Mouse (Mus musculus) CH12.LX (cell line): Measurements from ENCODE around the gene Plekhg3.

Experiments used
- CHD1 ChIP-seq: IDR thresholded peaks from 2 replicates; pipeline ENCODE4 v1.6.1; 2012; ENCODE audit warnings: low read depth, low read length, improper control_type of control experiment, inconsistent platforms
- CTCF ChIP-seq, 2 experiments: IDR thresholded peaks in 1 of 2; conservative IDR thresholded peaks in 1 of 2; 2 replicates each; pipeline ENCODE4 v1.5.1; 2011 to 2012; ENCODE audit warnings: low read depth in 2 of 2, low read length in 2 of 2, improper control_type of control experiment in 1 of 2, inconsistent platforms in 1 of 2, mild to moderate bottlenecking in 1 of 2, moderate library complexity in 1 of 2
- EP300 ChIP-seq: IDR thresholded peaks from 2 replicates; pipeline ENCODE4 v1.6.1; 2011; ENCODE audit warnings: low read length, improper control_type of control experiment
- POLR2A ChIP-seq: IDR thresholded peaks from 2 replicates; pipeline ENCODE4 v1.6.1; 2011; ENCODE audit warnings: low read depth, mild to moderate bottlenecking, improper control_type of control experiment, low read length
- USF1 ChIP-seq: IDR thresholded peaks from 2 replicates; pipeline ENCODE4 v1.6.1; 2014; ENCODE audit warnings: low read depth, mild to moderate bottlenecking, inconsistent platforms, low read length, improper control_type of control experiment

GRCm38 (mm10) chr12:76484881-76485280, 45.8 kb upstream of the Plekhg3 start:
- TF ChIP-seq POLR2A (no peak), CTCF (conservative IDR thresholded peaks at IDR 0.05 in 1 of 2, IDR thresholded peaks at IDR 0.05 in 1 of 2; ENCODE audit: low read depth in 2 of 2, low read length in 2 of 2) (no peak), CHD1 (no peak), USF1 (no peak), EP300 (no peak)
